Mouse (Mus musculus) ES-Bruce4 (cell line): ENCODE measurements around the gene Cpeb2. TPM values are rescaled to one million over a fixed set of nuclear protein-coding genes. Genes with fewer than 3 reads are reported as not detected.
A peak's percentile ranks its signal among the peaks of the same experiment; 100 is the strongest.

Experiments
- H3K27ac ChIP-seq: 2 replicates; pipeline ENCODE4 v1.5.1; 2012; ENCODE audit warnings: low read length, inconsistent platforms; ENCODE audit not compliant: insufficient read depth
- H3K27me3 ChIP-seq: 2 replicates; pipeline ENCODE4 v1.6.1; 2012; ENCODE audit warnings: mild to moderate bottlenecking, low read length, inconsistent platforms; ENCODE audit not compliant: control insufficient read depth, poor library complexity, insufficient read depth, severe bottlenecking
- H3K36me3 ChIP-seq: 2 replicates; pipeline ENCODE4 v1.6.1; 2012; ENCODE audit warnings: inconsistent platforms, mild to moderate bottlenecking, low read length, moderate library complexity; ENCODE audit not compliant: control insufficient read depth, poor library complexity, insufficient read depth, severe bottlenecking
- H3K4me1 ChIP-seq: one replicate; pipeline ENCODE4 v1.8.1; 2011; ENCODE audit warnings: low read length; ENCODE audit not compliant: control insufficient read depth, insufficient read depth
- H3K4me3 ChIP-seq: 2 replicates; pipeline ENCODE4 v1.5.1; 2011; ENCODE audit warnings: low read depth, mild to moderate bottlenecking, low read length
- H3K9ac ChIP-seq: 2 replicates; pipeline ENCODE4 v1.6.1; 2012; ENCODE audit warnings: low read depth, mild to moderate bottlenecking, inconsistent platforms; ENCODE audit not compliant: poor library complexity, severe bottlenecking
- H3K9me3 ChIP-seq: replicated peaks from 2 replicates; pipeline ENCODE4 v1.6.1; 2012; ENCODE audit warnings: mild to moderate bottlenecking, low read length, inconsistent platforms; ENCODE audit not compliant: control insufficient read depth, poor library complexity, insufficient read depth, severe bottlenecking
- CTCF ChIP-seq: IDR thresholded peaks from one replicate; pipeline ENCODE4 v1.8.1; 2011; ENCODE audit warnings: low read depth, low read length
- EP300 ChIP-seq: IDR thresholded peaks from 2 replicates; pipeline ENCODE4 v1.6.1; 2011; ENCODE audit warnings: low read depth, low read length; ENCODE audit not compliant: insufficient read depth
- POLR2A ChIP-seq: IDR thresholded peaks from one replicate; pipeline ENCODE4 v1.8.1; 2011; ENCODE audit warnings: low read length; ENCODE audit not compliant: insufficient read depth
- polyA plus RNA-seq: library from polyadenylated mRNA; stranded (reverse); fragments of >200 nt; gene quantifications from 2 replicates; pipeline ENCODE4 v1.2.4, GENCODE M21; 2011; ENCODE audit warnings: low read depth; ENCODE audit not compliant: missing spikeins, insufficient read depth, insufficient read length

Cpeb2 gene
- polyA plus RNA-seq, 1 experiment: 10.1 TPM

GRCm38 (mm10) chr5:43227607-43228006 is 5.4 kb upstream of the Cpeb2 start:
- no peaks in the 10 kb centered on the region for H3K4me1 ChIP-seq
- no peak overlapping the region for H3K4me3 ChIP-seq
- no peaks in the 10 kb centered on the region for H3K9me3 ChIP-seq
- no peak overlapping the region for H3K9ac ChIP-seq
- no peaks in the 10 kb centered on the region for H3K36me3 ChIP-seq
- H3K27me3 ChIP-seq: no peaks in the 10 kb centered on the region
- H3K27ac ChIP-seq: no peak overlapping the region
- TF ChIP-seq EP300 (no peak), CTCF (no peak), POLR2A (no peak)

DNA sequence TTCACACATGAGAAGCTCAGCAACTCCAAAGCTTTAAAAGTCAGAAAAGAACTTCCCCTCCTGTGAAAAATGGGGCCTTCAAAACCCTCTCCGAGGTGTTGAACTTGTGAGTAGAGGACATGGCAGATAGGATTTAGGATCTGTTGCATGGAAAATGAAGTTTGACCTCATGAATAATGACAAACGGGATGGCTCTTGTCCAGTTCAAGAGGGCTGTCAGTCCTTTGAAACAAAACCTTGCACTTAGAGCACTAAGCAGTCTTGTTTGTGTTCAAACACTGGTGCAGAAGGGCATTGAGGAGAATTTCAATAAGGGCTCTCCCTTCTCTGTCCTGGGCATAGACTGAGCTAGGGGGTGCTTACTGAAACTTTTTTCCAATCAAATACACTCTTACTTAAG is 1.9 kb upstream of the Cpeb2 start:
- Histone ChIP-seq H3K27me3 (peaks cover 3% of the 10 kb centered on the region; the same call in 1 of the 2 replicates), H3K27ac (no peak overlapping the region), H3K9ac (no peak overlapping the region), H3K4me1 (no peaks in the 10 kb centered on the region), H3K4me3 (no peak overlapping the region), H3K36me3 (no peaks in the 10 kb centered on the region), H3K9me3 (no peaks in the 10 kb centered on the region)
- no peak for TF ChIP-seq EP300
- TF ChIP-seq POLR2A: no peak

GRCm38 (mm10) chr5:43232149-43232479 is 856 bp upstream of the Cpeb2 start:
- Histone ChIP-seq H3K27ac (peak overlapping the region; percentile 80), H3K36me3 (no peaks in the 10 kb centered on the region), H3K4me3 (peak overlapping the region; percentile 73), H3K9ac (peak overlapping the region; percentile 91), H3K9me3 (no peaks in the 10 kb centered on the region), H3K27me3 (peaks cover 3% of the 10 kb centered on the region; the same call in 1 of the 2 replicates), H3K4me1 (no peaks in the 10 kb centered on the region)
- no peak for TF ChIP-seq EP300
- no peak for TF ChIP-seq POLR2A
- TF ChIP-seq CTCF: no peak

- no peak overlapping the region for H3K27ac ChIP-seq
- no peaks in the 10 kb centered on the region for H3K4me1 ChIP-seq
- H3K4me3 ChIP-seq: peak overlapping the region; percentile 74
- H3K36me3 ChIP-seq: no peaks in the 10 kb centered on the region
- TF ChIP-seq POLR2A (no peak), EP300 (no peak), CTCF (no peak)
- H3K9ac ChIP-seq: peak overlapping the region; percentile 91
- H3K27me3 ChIP-seq: peaks cover 3% of the 10 kb centered on the region; the same call in 1 of the 2 replicates
- no peaks in the 10 kb centered on the region for H3K9me3 ChIP-seq
Observed at GRCm38 (mm10) chr5:43233316-43234181, 579 bp downstream of the Cpeb2 start.

DNA sequence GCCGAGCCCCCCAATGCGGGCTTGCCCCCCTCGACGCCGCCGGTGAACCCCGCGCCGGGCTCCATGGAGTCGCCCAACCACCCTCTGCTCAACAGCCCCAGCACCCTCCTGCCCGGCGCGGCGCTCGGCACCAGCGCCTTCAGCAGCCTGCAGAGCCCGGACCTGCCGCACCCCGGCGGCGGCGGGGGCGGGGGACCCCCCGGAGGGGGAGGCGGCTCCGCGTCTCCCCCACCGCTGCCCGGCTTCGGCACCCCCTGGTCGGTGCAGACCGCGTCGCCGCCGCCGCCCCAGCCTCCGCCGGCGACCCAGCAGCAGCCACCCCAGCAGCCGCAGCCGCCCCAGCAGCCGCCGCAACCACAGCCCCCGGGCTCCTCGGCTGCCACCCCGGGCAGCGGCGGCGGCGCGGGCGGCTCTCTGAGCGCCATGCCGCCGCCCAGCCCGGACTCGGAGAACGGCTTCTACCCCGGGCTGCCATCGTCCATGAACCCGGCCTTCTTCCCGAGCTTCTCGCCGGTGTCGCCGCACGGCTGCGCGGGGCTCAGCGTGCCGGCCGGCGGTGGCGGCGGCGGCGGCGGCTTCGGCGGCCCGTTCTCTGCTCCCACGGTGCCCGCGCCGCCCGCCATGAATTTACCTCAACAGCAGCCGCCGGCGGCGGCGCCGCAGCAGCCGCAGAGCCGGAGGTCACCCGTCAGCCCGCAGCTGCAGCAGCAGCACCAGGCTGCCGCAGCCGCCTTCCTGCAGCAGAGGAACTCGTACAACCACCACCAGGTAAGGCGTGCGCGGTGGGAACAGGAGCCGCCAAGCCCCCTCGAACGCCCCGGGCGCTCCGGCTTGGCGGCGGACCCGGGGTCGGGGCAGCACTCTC is 1.6 kb downstream of the Cpeb2 start:
- H3K4me1 ChIP-seq: no peaks in the 10 kb centered on the region
- TF ChIP-seq CTCF (no peak), EP300 (no peak), POLR2A (no peak)
- H3K4me3 ChIP-seq: peak overlapping the region; percentile 74
- peaks cover 3% of the 10 kb centered on the region; the same call in 1 of the 2 replicates for H3K27me3 ChIP-seq
- no peaks in the 10 kb centered on the region for H3K36me3 ChIP-seq
- no peaks in the 10 kb centered on the region for H3K9me3 ChIP-seq
- H3K27ac ChIP-seq: no peak overlapping the region
- peak overlapping the region; percentile 91 for H3K9ac ChIP-seq
